Mouse (Mus musculus): ENCODE measurements at regions not wholly inside any gene's neighbourhood (a gene's known extent, or its start where the extent isn't known, plus 50 kb on each side); places are given as distances from the start of the nearest gene placed in this dataset.

GRCm38 (mm10) chr4:95155796-95156195 is 103.8 kb upstream of the Jun start:
- TF ChIP-seq POLR2A (IDR thresholded peaks at IDR 0.05; ENCODE audit: control insufficient read depth, extremely low read depth, insufficient read depth, low read length, poor library complexity) (no peak), CTCF (IDR thresholded peaks at IDR 0.05; ENCODE audit: borderline replicate concordance, control insufficient read depth, extremely low read depth, insufficient read depth, low read length, poor library complexity) (no peak)
